Mouse (Mus musculus) small intestine, adult 10 weeks (tissue): Measurements from ENCODE around the gene Fgd1. TPM values are rescaled to one million over a fixed set of nuclear protein-coding genes. Genes with fewer than 3 reads are reported as not detected.

Experiments used
- polyA plus RNA-seq: library from polyadenylated mRNA; stranded (reverse); fragments of 350-450 nt; fragmentation: Illumina TruSeq; extraction: RNeasy Lipid Tissue Mini Kit (QIAGEN cat#74804); gene quantifications from one replicate; pipeline ENCODE4 v1.2.3, GENCODE M21; 2014; ENCODE audit warnings: low replicate concordance

Gene Fgd1
- polyA plus RNA-seq, result 0.26 TPM

DNA sequence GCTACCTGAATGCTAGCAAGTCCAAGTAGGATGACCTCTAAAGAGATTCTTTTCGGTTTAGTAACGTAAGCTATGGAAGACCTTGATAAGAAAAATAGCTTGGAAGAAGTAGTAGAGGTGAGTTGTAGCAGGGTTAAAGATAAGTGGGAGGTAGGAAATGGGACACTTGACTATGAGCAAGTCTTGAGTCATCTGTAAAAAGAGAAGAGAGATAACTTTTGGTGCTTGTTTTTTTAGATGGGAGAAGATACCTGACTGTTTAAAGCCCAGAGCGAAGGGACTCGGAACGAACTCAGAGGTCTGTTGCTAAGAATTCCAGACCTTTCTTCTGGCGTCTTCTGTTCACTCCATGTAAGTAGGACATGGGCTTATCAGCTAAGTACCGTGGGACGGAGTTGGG lies at the start of gene Fgd1:
Gene Fgd1, plus strand, starts transcription at position 301 of the 400 bp plus-strand sequence.

GRCm38 (mm10) chrX:151016938-151017877 lies 28.7 kb upstream of the Fgd1 start, which contains the start of gene Gnl3l:
Gene Gnl3l (minus strand): TSS chrX:151017322.

GRCm38 (mm10) chrX:151096171-151097058 lies 50.5 kb downstream of the Fgd1 start, which contains the start of gene Tsr2:
Gene Tsr2 (minus strand): TSS chrX:151096543.

Other genes with a start within 250 kb of the Fgd1 start
- gene Maged2, start 231.8 kb upstream of the Fgd1 start, polyA plus RNA-seq, result 3.9 TPM
- gene Gnl3l, start 28.8 kb upstream of the Fgd1 start, polyA plus RNA-seq, result 20.5 TPM
- 10.6 TPM for gene Tsr2, start 50.4 kb downstream of the Fgd1 start, polyA plus RNA-seq
- 0.22 TPM for gene Wnk3, start 151.9 kb downstream of the Fgd1 start, polyA plus RNA-seq